Comparison of ENCODE assay signal across 10 mouse cellular contexts in genomic region chr19:9992011-9992958, GRCm38 (mm10). TPM values are rescaled to one million over a fixed set of nuclear protein-coding genes. Genes with fewer than 3 reads are reported as not detected.
DNase-seq lines count a peak whose midpoint lies in the region; ATAC-seq and TF ChIP-seq lines count a peak whose summit lies in the region.
"Had no signal": no experiment of that assay in that cellular context is flagged by ENCODE, and none has a peak within 500 bp of the region (broad histone marks: within the 10 kb centered on the region; RNA-seq: fewer than 3 reads in every experiment).

No protein-coding gene starts in this region.

- H3K4me3 ChIP-seq in erythroblast, embryonic 14.5 days (replicated peaks), result peak overlapping the region; percentile 40
- H3K4me3 ChIP-seq in liver, embryonic 14.5 days (ENCODE audit: insufficient read depth in 1 of 2, low read depth in 2 of 2, low read length in 2 of 2), result no peak overlapping the region

- H3K27me3 ChIP-seq in erythroblast, embryonic 14.5 days (ENCODE audit: control insufficient read depth), result no peaks in the 10 kb centered on the region
- no peaks in the 10 kb centered on the region for H3K27me3 ChIP-seq in liver, embryonic 14.5 days (ENCODE audit: control insufficient read depth, insufficient read depth, low read length)

- H3K27ac ChIP-seq in liver, embryonic 14.5 days, result no peak overlapping the region

- ATAC-seq in erythroblast, adult 5-6 weeks (replicated peaks; ENCODE audit: low FRiP score, poor library complexity, severe bottlenecking), result no peak
- ATAC-seq in liver, embryonic 14.5 days (ENCODE audit: insufficient read depth), result no peak

- H3K9me3 ChIP-seq in erythroblast, embryonic 14.5 days (ENCODE audit: control insufficient read depth, low read length), result no peaks in the 10 kb centered on the region
- H3K9me3 ChIP-seq in liver, embryonic 14.5 days (ENCODE audit: control insufficient read depth, low read length), result no peaks in the 10 kb centered on the region
- H3K9me3 ChIP-seq: megakaryocyte, embryonic 14.5 days had no signal

- H3K4me2 ChIP-seq in liver, embryonic 14.5 days (ENCODE audit: low read depth), result peak overlapping the region; percentile 46

- no peak overlapping the region for H3K9ac ChIP-seq in liver, embryonic 14.5 days (replicated peaks)

- peaks cover 66% of the 10 kb centered on the region for H3K4me1 ChIP-seq in erythroblast, embryonic 14.5 days (ENCODE audit: control insufficient read depth)
- peaks cover 14 to 30% of the 10 kb centered on the region in 2 experiments for H3K4me1 ChIP-seq in liver, embryonic 14.5 days (replicated peaks; ENCODE audit: control insufficient read depth in 2 of 2, insufficient read depth in 2 of 2, low read length in 1 of 2)

- no peak for TF ChIP-seq EP300 in liver, embryonic 14.5 days (IDR thresholded peaks at IDR 0.05; ENCODE audit: low read depth)

- no peak for TF ChIP-seq CTCF in liver, embryonic 14.5 days (IDR thresholded peaks at IDR 0.05; ENCODE audit: low read depth)

- WGBS in liver, embryonic 14.5 days (ENCODE audit: insufficient replicate concordance), result 57% methylated on average over 26 of the region's 26 CpGs

- peak; percentile 25 for DNase-seq in right cerebral cortex, postnatal 4 days
- no peak for DNase-seq in right cerebral cortex, adult 2 months (ENCODE audit: low spot score in 2 of 2)
- no peak for DNase-seq in liver, embryonic 14.5 days (ENCODE audit: low read depth in 3 of 3, low spot score in 3 of 3)
- DNase-seq in adrenal gland, postnatal 25 days, result no peak
- no peak for DNase-seq in left cerebral cortex, adult 11 months (ENCODE audit: low spot score)
- no peak for DNase-seq in urinary bladder, adult 2 months (ENCODE audit: low spot score)

- peaks cover 9% of the 10 kb centered on the region for H3K36me3 ChIP-seq in erythroblast, embryonic 14.5 days (ENCODE audit: control insufficient read depth)
- H3K36me3 ChIP-seq in liver, embryonic 14.5 days (replicated peaks; ENCODE audit: control insufficient read depth, insufficient read depth, low read depth), result no peaks in the 10 kb centered on the region

RNA-seq across cellular contexts. Expression of gene Best1, which starts 9.1 kb away (rescaled TPM):
- not detected in 2 replicates for polyA plus RNA-seq in erythroblast, embryonic 14.5 days (2012)
- not detected in 2 replicates for total RNA-seq in erythroblast, adult 5-6 weeks (2015; ENCODE audit: low replicate concordance)
- total RNA-seq in erythroblast, adult 5-6 weeks (2017; ENCODE audit: low replicate concordance), result not detected in 2 replicates
- polyA plus RNA-seq in liver, embryonic 14.5 days (2012; rRNA removed), result 0.08 TPM in 1 of 2 replicates, not detected in the other
- 0.09 and 0.10 TPM in 2 replicates for polyA plus RNA-seq in liver, embryonic 14.5 days (2014; fragmentation: Nextera tagmentation; extraction: Ambion mirVana)
- 0.97 TPM in 1 of 2 replicates, not detected in the other for total RNA-seq in adrenal gland, postnatal 25 days (2021)
- 3.8 and 4.2 TPM in 2 replicates for polyA plus RNA-seq in urinary bladder, adult 2 months (2012; rRNA removed)
- total RNA-seq: common myeloid progenitor, adult 5-6 weeks had no signal

RNA-seq across cellular contexts. Expression of gene Rab3il1, which starts 9.2 kb away (rescaled TPM):
- polyA plus RNA-seq in erythroblast, embryonic 14.5 days (2012), result 90.0 and 90.9 TPM in 2 replicates
- total RNA-seq in erythroblast, adult 5-6 weeks (2015; ENCODE audit: low replicate concordance), result 263 and 307 TPM in 2 replicates
- 530 and 535 TPM in 2 replicates for total RNA-seq in erythroblast, adult 5-6 weeks (2017; ENCODE audit: low replicate concordance)
- polyA plus RNA-seq in liver, embryonic 14.5 days (2012; rRNA removed), result 116 and 122 TPM in 2 replicates
- polyA plus RNA-seq in liver, embryonic 14.5 days (2014; fragmentation: Nextera tagmentation; extraction: Ambion mirVana), result 240 and 255 TPM in 2 replicates
- 3.5 and 5.8 TPM in 2 replicates for total RNA-seq in adrenal gland, postnatal 25 days (2021)
- 22.0 and 23.6 TPM in 2 replicates for polyA plus RNA-seq in urinary bladder, adult 2 months (2012; rRNA removed)

RNA-seq across cellular contexts. Expression of gene Fth1, which starts 11.9 kb away (rescaled TPM):
- 1,886 and 6,516 TPM in 2 replicates for polyA plus RNA-seq in erythroblast, embryonic 14.5 days (2012)
- total RNA-seq in erythroblast, adult 5-6 weeks (2015; ENCODE audit: low replicate concordance), result 939 and 1,145 TPM in 2 replicates
- 1,067 and 1,257 TPM in 2 replicates for total RNA-seq in erythroblast, adult 5-6 weeks (2017; ENCODE audit: low replicate concordance)
- 1,645 and 1,653 TPM in 2 replicates for polyA plus RNA-seq in liver, embryonic 14.5 days (2012; rRNA removed)
- 3,787 and 3,976 TPM in 2 replicates for polyA plus RNA-seq in liver, embryonic 14.5 days (2014; fragmentation: Nextera tagmentation; extraction: Ambion mirVana)
- total RNA-seq in adrenal gland, postnatal 25 days (2021), result 2,505 and 2,798 TPM in 2 replicates
- 2,402 and 3,491 TPM in 2 replicates for polyA plus RNA-seq in urinary bladder, adult 2 months (2012; rRNA removed)

RNA-seq across cellular contexts. Expression of gene Fads3, which starts 49.1 kb away (rescaled TPM):
- polyA plus RNA-seq in erythroblast, embryonic 14.5 days (2012), result 11.1 and 13.7 TPM in 2 replicates
- total RNA-seq in erythroblast, adult 5-6 weeks (2015; ENCODE audit: low replicate concordance), result 1.7 and 12.1 TPM in 2 replicates
- 9.3 and 18.5 TPM in 2 replicates for total RNA-seq in erythroblast, adult 5-6 weeks (2017; ENCODE audit: low replicate concordance)
- 8.2 and 8.3 TPM in 2 replicates for polyA plus RNA-seq in liver, embryonic 14.5 days (2012; rRNA removed)
- polyA plus RNA-seq in liver, embryonic 14.5 days (2014; fragmentation: Nextera tagmentation; extraction: Ambion mirVana), result 4.4 and 5.1 TPM in 2 replicates
- 9.5 and 15.1 TPM in 2 replicates for total RNA-seq in adrenal gland, postnatal 25 days (2021)
- polyA plus RNA-seq in urinary bladder, adult 2 months (2012; rRNA removed), result 38.6 and 41.9 TPM in 2 replicates
